Mouse (Mus musculus): ENCODE measurements around the gene Crabp1. TPM values are rescaled to one million over a fixed set of nuclear protein-coding genes. Genes with fewer than 3 reads are reported as not detected.
A peak's percentile ranks its signal among the peaks of the same experiment; 100 is the strongest.

Gene Crabp1
- total RNA-seq, 2 experiments from 2014 or later = not detected

DNA sequence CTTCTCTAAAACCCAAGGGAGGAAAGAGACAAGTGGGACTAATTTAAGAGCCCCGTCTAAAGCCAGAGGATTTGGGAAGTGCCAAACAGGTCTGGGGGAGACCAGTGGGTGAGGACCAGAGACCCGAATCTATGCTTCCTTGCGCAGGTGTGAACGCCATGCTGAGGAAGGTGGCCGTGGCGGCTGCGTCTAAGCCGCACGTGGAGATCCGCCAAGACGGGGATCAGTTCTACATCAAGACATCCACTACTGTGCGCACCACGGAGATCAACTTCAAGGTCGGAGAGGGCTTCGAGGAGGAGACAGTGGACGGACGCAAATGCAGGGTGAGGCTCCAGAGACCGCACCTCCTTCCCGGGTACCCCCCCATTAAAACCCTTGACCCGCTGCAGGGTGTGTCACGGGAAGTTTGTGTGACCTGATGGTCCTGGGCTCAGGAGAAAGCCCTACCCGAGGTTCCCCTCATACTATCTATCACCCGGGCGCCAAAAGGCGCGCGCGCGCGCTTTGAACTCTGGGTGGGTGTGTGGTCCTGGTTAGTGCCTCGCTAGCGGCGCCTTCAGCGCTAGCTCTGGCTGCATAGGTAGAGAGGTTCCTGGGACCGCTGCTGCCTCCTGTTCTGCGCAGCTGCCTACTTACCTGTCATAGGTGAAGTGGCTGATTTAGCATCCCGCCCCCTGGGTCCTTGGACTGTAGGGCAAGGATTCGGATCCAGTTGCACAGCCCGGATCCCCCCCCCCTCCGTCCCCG lies 963 bp downstream of the Crabp1 start:
- no peak for DNase-seq (ENCODE audit: low spot score)
- intact Hi-C loops (cut with DNase I) = no loop called here

GRCm38 (mm10) chr9:54770140-54770780 lies 5.7 kb downstream of the Crabp1 start:
- intact Hi-C loops (cut with DNase I) = no loop called here
- DNase-seq (ENCODE audit: low spot score) = no peak

DNA sequence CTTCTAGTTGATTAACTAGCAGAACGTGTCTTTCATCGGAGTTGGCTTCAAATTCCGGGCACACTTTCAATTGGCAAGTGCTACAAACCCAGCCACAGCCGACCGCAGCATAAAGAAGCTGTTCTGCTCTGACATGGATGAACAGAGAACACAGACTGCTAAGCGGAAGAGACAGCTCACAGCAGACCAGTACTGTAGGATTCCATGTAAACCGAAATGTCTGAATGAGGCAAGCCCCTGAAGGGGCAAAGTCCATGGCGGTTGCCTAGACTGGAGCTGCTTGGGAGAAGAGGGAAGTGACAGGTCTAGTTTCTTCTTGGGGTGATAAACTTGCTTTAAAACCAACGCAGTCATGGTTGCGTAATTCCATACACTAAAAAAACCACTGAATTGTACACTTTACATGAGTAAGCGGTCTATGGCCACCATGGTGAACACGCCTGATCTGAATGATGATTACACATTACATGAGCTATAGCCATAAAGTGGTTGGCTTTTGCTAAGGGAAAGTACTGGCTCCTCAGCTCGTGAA lies 12.0 kb downstream of the Crabp1 start:
- no peak for DNase-seq (ENCODE audit: low spot score)
- intact Hi-C loops (cut with DNase I) = no loop called here

DNA sequence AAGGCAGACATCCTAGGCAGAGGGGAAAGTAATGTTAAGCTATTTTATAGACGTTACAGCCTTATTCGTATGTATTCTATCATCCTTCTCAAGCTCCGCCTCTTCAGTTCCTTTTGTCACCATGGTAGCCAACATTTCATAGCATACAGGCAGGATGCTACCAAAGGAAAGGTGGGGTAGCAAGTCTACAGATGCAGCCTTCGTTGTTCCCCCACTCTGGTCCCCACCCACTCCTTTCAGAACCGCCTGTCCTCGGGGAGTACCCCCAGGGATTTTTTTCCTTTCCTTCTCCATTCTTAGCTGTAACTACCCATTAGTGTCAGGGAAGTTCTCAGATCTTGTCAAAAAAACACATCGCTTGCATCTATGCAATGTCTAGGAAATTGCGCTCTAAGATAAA lies 14.7 kb downstream of the Crabp1 start:
- DNase-seq (ENCODE audit: low spot score) = no peak
- intact Hi-C loops (cut with DNase I) = no loop called here

DNA sequence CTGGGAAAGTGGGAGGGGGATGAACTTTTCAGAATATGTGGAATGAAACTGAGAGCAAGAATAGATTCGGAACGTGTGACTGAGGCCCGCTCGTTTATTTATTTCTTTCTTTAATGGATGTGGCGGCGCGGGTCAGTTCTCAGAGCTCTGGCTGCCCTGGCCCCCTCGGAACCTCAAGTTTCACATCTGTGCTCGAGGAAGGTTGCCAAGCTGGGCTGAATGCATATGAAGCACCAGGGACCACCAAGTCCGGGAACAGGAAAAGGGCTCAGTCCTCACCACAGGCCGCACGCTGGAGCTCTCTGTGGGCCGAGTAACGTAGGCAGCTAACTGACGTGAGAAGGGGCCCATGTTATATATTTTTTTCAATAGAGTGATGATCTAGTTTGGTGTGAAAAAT lies 18.0 kb downstream of the Crabp1 start:
- intact Hi-C loops (cut with DNase I) = no loop called here

DNA sequence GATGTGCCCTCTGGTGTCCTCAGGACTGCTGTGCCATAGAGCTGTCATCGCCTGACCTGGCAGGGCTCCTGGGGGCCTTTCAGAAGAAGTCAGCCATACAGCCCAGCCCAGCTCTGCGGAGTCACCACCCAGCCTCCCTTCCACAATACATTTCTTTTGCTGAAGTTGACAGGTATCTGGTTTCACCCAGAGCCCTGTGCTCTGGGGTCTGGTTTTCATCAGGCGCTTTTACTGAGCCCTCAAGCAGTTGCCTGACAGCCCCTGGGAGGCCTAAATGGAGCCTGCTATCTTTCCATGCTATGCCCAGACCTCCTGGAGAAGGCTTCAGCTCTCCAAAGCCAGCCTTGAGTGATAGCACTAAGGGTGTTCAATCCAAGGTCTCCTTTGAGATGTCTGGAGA lies 19.5 kb downstream of the Crabp1 start:
- DNase-seq (ENCODE audit: low spot score) = no peak
- intact Hi-C loops (cut with DNase I) = no loop called here

More for the DNA sequence above, 18.0 kb downstream of the Crabp1 start:
- DNase-seq (ENCODE audit: low spot score) = no peak

DNA sequence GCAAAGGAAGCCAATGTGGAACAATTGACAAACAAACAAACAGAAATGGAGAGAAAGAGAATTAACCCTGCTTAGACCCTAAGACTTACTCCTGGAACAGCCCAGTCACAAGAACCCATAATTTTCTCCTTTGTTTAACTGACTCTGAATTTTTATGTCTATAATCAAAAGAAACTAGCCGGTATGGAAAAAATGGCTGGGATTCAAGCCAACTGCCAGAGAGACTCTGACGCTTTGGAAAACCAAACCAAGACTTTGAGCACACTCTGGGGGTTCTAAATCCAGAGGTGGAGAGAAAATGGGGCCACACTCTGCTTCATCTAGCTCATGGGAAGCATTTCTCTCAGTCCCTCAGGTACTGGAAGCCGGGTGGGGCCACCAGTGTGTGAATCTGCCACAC lies 20.7 kb downstream of the Crabp1 start:
- no peak for DNase-seq (ENCODE audit: low spot score)

GRCm38 (mm10) chr9:54786083-54786482 lies 21.5 kb downstream of the Crabp1 start:
- no peak for DNase-seq (ENCODE audit: low spot score)
- intact Hi-C loops (cut with DNase I) = no loop called here

More for the DNA sequence above, 20.7 kb downstream of the Crabp1 start:
- intact Hi-C loops (cut with DNase I) = no loop called here

DNA sequence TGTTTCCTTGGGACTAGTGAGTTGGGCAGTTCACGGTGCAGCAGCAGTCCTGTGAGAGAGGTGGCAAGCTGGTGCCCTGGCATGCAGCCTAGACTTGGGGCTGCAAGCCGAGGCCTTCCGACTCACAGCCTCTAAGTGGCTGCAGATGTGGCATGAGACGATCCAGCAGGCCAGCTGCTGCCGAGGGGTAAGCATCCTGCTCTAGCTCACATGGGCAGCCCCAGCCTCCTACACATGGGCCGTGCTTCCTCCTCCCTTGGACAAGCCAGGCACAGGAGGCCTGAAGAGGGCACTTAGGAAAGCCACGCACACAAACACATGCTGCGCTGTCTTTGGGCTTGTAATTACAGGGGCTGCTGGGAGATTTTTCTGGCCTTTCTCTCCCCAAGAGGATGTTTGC lies 23.2 kb downstream of the Crabp1 start:
- intact Hi-C loops (cut with DNase I) = no loop called here
- peak; percentile 5 for DNase-seq (ENCODE audit: low spot score)

GRCm38 (mm10) chr9:54790271-54790670 lies 25.7 kb downstream of the Crabp1 start:
- intact Hi-C loops (cut with DNase I) = no loop called here
- DNase-seq (ENCODE audit: low spot score) = no peak

DNA sequence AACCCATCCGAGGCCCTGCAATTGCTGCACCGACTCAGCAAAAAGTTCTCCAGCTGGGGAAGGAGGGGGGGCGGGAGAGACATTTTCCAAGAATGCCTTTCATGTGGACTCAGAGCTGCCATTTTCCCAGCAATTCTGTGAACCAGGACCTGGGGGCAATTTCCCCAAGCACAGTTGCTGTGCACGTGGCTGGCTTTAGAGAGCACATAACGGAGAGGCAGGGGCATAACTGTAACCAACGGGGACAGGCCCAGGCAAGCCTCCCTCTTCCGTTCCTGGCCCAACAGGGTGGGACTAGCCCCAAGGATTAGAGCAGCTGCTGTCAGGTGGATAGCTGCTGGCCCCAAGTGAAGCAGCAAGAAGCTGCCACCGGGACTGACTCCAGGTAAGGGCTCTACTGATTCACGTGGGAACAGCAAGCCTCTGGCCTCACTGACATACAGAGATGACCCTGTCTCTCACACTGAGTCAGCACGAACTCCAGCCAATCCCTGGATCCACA lies 37.0 kb downstream of the Crabp1 start:
- no peak for DNase-seq (ENCODE audit: low spot score)
- intact Hi-C loops (cut with DNase I) = no loop called here

DNA sequence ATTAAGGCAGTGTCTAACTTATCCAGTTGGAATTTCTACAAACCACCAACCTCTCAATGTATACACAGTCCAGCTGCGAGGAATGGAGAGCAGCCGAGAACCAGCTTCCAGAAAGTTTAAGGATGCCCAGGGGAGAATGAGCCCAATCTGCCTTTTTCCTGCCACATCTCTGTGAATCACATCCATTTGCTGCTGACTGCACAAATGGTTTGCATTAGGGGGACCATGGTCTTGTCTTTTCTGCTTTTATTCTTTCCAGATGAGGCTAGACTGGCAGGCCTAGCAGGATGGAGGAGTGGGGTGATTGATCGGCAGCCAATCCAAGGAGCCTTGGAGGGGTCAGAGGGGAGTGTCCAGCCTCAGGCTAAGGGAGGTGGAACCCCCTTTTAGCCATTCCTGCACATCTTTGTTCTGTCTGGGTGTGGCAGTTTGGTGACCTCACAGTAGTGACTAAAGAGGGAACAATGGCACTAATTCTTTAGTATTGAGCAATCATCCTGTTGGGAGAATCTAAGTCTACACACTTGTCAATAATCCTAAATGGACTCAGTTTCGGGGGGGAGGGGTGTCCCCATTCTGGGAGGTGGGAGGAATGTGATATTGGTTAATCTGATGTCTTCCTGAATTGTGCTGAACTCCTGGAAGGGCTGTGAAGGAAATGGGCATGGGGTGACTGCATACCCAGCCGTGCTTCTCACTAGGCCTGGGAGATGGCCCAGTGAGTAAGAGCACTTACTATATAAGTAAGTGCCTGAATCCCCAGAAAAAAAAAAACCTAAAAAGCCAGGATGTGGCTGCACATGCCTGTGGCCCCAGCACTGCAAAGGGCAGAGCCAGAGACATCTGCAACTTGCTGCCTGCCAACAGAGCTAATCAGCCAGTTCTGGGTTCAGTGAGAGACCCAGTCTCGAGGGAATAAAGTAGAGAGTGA lies 38.5 kb downstream of the Crabp1 start:
- intact Hi-C loops (cut with DNase I) = no loop called here

GRCm38 (mm10) chr9:54804351-54804750 lies 39.8 kb downstream of the Crabp1 start:
- DNase-seq (ENCODE audit: low spot score) = peak; percentile 18
- intact Hi-C loops (cut with DNase I) = no loop called here

More for the DNA sequence above, 38.5 kb downstream of the Crabp1 start:
- DNase-seq (ENCODE audit: low spot score) = no peak

- intact Hi-C loops (cut with DNase I) = no loop called here
- no peak for DNase-seq (ENCODE audit: low spot score)
These were observed 43.2 kb downstream of the Crabp1 start for GRCm38 (mm10) chr9:54807761-54808160.

GRCm38 (mm10) chr9:54809953-54810352 lies 45.4 kb downstream of the Crabp1 start:
- DNase-seq (ENCODE audit: low spot score) = no peak
- intact Hi-C loops (cut with DNase I) = no loop called here

DNA sequence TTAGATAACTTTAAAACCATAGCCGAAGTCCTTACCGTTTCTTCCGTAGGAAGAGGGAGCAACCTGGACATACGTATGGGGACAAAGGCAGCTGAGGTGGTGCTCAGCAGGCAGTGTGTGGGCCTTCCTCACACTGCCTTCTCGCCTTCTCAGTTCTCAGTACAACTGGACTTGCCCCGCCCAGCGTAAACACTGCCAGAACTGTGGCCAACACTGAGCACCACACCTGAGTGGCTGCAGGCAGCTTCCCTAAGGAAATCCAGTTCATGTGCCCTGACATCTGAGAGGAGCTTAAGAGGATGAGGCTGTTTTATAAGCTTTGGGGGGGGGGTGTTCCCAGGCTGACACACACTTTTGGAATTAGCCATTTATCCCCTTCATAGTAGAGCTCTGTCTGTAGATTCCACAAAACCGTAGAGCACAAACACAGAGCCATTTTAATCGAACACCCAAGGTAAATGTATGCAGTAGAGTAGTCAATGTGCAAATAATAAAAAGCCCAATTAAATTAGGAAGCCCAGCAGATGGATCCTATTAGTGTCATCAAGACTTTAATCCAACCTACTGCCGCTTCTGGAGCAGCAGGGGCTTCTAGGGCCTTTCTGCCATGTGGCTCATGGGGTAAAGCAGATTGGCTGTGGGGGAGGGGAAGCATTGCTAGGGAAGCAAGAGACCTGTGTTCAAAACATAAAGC lies 52.1 kb downstream of the Crabp1 start:
- intact Hi-C loops (cut with DNase I) = no loop called here
- DNase-seq (ENCODE audit: low spot score) = no peak

- DNase-seq (ENCODE audit: low spot score) = no peak
- intact Hi-C loops (cut with DNase I) = loop anchor here (1.0 to 10.0 kb wide), 2 partner anchors 83 to 207 kb away; no protein-coding TSS in a partner anchor
These were observed 57.0 kb downstream of the Crabp1 start for GRCm38 (mm10) chr9:54821442-54822100.
